Mouse (Mus musculus) lung, postnatal 0 days (tissue): ENCODE measurements around the gene Ccdc3.

Experiments used
- CTCF ChIP-seq: IDR thresholded peaks from 2 replicates; pipeline ENCODE4 v1.5.1; 2016; ENCODE audit warnings: antibody characterized with exemption, mild to moderate bottlenecking
- EP300 ChIP-seq: IDR thresholded peaks from 2 replicates; pipeline ENCODE4 v1.6.1; 2016; ENCODE audit warnings: antibody characterized with exemption, mild to moderate bottlenecking, control low read depth

- TF ChIP-seq EP300 (no peak), CTCF (no peak)
Measured at GRCm38 (mm10) chr2:5170815-5171214, 33.2 kb downstream of the Ccdc3 start.
